Mouse (Mus musculus): ENCODE measurements around the gene Ctnnbl1.

- TF ChIP-seq CTCF (IDR thresholded peaks at IDR 0.05; ENCODE audit: insufficient read depth, low read length) (no peak), POLR2A (IDR thresholded peaks at IDR 0.05; ENCODE audit: borderline replicate concordance, extremely low read depth, low read depth, low read length) (no peak)
Measured at GRCm38 (mm10) chr2:157724574-157724914, 12.7 kb upstream of the Ctnnbl1 start.

Measured in lung, adult 2 months (tissue).